Mouse (Mus musculus) layer of hippocampus, postnatal 25 days (tissue): ENCODE data around the gene Xpnpep3. TPM values are rescaled to one million over a fixed set of nuclear protein-coding genes. Genes with fewer than 3 reads are reported as not detected.
A peak's percentile ranks its signal among the peaks of the same experiment; 100 is the strongest.
"Not testable (repeated sequence)": the region's sequence is repeated elsewhere in the genome, so short reads cannot be mapped to it uniquely, and the experiment has no call there.

ENCODE experiments used
- DNase-seq, 2 experiments: peaks; one replicate each; pipeline ENCODE4 v3.0.0; 2022; ENCODE audit warnings: mixed read lengths in 2 of 2, low spot score in 1 of 2; ENCODE audit errors: extremely low spot score in 1 of 2
- total RNA-seq, 2 experiments: library from RNA; stranded (reverse); gene quantifications; 2 replicates each; pipeline ENCODE4 v1.2.3; 2021

Gene Xpnpep3
- total RNA-seq, 2 experiments from 2014 or later: 13.4 to 15.3 TPM

- no peak for DNase-seq
Observed at GRCm38 (mm10) chr15:81398189-81398588, 1.7 kb upstream of the Xpnpep3 start.

- DNase-seq: no peak
Observed at GRCm38 (mm10) chr15:81399297-81399637, 671 bp upstream of the Xpnpep3 start.

- no peak for DNase-seq
Observed at GRCm38 (mm10) chr15:81405008-81405407, 5.1 kb downstream of the Xpnpep3 start.

GRCm38 (mm10) chr15:81408199-81408598 lies 8.3 kb downstream of the Xpnpep3 start, which contains the start of gene Dnajb7:
Dnajb7 (minus strand) TSS chr15:81408299.
- DNase-seq: no peak

GRCm38 (mm10) chr15:81416763-81417310 lies 16.9 kb downstream of the Xpnpep3 start:
- not testable (repeated sequence) for DNase-seq

GRCm38 (mm10) chr15:81418065-81418464 lies 18.1 kb downstream of the Xpnpep3 start:
- no peak for DNase-seq

- no peak for DNase-seq
Observed at GRCm38 (mm10) chr15:81421454-81421853, 21.5 kb downstream of the Xpnpep3 start.

GRCm38 (mm10) chr15:81422156-81422681 lies 22.3 kb downstream of the Xpnpep3 start:
- DNase-seq: no peak

- DNase-seq: no peak
Observed at GRCm38 (mm10) chr15:81425311-81425710, 25.4 kb downstream of the Xpnpep3 start.

- no peak for DNase-seq
Observed at GRCm38 (mm10) chr15:81427947-81428346, 28.0 kb downstream of the Xpnpep3 start.

GRCm38 (mm10) chr15:81431195-81431594 lies 31.3 kb downstream of the Xpnpep3 start:
- no peak for DNase-seq

GRCm38 (mm10) chr15:81438345-81438744 lies 38.4 kb downstream of the Xpnpep3 start:
- no peak for DNase-seq

- DNase-seq: no peak
Observed at GRCm38 (mm10) chr15:81439236-81439635, 39.3 kb downstream of the Xpnpep3 start.

GRCm38 (mm10) chr15:81448463-81448862 lies 48.5 kb downstream of the Xpnpep3 start:
- peak in 1 of 2 experiments; percentile 61 for DNase-seq

GRCm38 (mm10) chr15:81461523-81461922 lies 61.6 kb downstream of the Xpnpep3 start:
- no peak for DNase-seq

GRCm38 (mm10) chr15:81465016-81465660 lies 65.2 kb downstream of the Xpnpep3 start:
- DNase-seq: no peak

GRCm38 (mm10) chr15:81465901-81466737 lies 66.2 kb downstream of the Xpnpep3 start, which contains the start of gene Rbx1:
Rbx1 (plus strand) TSS chr15:81466296.
- peak; percentile 96 to 100 for DNase-seq

- no peak for DNase-seq
Observed at GRCm38 (mm10) chr15:81466738-81467113, 66.8 kb downstream of the Xpnpep3 start.

GRCm38 (mm10) chr15:81470735-81471134 lies 70.8 kb downstream of the Xpnpep3 start:
- DNase-seq: no peak

- DNase-seq: no peak
Observed at GRCm38 (mm10) chr15:81472256-81472655, 72.3 kb downstream of the Xpnpep3 start.

- DNase-seq: peak in 1 of 2 experiments; percentile 39
Observed at GRCm38 (mm10) chr15:81475654-81476053, 75.7 kb downstream of the Xpnpep3 start.
